Mouse (Mus musculus) heart, adult 11 months (tissue): Measurements from ENCODE around the gene Lrr1.
A peak's percentile ranks its signal among the peaks of the same experiment; 100 is the strongest.

Experiments
- DNase-seq: peaks from one replicate; pipeline ENCODE4 v3.0.0; 2022

Gene Lrr1

DNA sequence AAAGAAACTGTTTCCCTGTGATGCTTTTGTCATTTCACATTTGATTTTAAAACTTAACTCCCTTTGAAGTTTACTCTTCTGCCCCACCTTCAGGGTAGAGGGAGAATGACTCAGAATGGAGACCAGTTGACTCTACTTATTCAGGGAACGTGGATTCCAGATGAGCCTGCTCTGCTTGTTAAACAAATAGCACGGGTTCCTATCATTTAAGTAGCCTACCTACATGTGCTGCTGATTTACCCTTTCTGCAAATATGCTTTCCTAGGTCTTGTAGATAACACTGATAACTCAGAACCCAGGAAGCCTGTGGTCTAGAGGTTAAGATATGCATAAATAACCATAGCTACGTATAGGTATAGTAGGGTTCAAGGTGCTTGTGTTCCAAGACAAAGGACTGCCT lies 3.7 kb upstream of the Lrr1 start:
- no peak for DNase-seq

DNA sequence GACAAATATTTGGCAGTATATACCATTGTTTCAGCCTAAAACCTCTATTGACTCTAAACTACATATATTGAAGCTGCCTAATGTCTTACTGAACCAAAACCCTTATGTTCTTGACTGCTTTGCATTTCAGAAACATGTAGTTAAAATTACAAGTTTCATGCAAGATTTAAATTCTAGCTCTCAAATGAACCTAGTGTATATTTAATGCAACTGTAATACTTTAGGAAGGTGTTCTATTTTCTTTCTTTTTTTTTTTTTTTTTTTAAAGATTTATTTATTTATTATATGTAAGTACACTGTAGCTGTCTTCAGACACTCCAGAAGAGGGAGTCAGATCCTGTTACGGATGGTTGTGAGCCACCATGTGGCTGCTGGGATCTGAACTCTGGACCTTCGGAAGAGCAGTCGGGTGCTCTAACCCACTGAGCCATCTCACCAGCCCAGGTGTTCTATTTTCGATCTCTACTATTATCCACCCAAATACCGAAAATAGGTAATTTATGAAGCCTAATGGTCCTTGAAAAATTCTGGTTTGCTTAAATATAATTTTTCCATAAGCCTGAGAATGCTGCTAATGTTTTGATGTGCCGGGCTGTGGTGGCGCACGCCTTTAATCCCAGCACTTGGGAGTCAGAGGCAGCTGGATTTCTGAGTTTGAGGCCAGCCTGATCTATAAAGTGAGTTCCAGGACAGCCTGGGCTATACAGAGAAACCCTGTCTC lies 1.6 kb upstream of the Lrr1 start:
- peak; percentile 53 for DNase-seq

DNA sequence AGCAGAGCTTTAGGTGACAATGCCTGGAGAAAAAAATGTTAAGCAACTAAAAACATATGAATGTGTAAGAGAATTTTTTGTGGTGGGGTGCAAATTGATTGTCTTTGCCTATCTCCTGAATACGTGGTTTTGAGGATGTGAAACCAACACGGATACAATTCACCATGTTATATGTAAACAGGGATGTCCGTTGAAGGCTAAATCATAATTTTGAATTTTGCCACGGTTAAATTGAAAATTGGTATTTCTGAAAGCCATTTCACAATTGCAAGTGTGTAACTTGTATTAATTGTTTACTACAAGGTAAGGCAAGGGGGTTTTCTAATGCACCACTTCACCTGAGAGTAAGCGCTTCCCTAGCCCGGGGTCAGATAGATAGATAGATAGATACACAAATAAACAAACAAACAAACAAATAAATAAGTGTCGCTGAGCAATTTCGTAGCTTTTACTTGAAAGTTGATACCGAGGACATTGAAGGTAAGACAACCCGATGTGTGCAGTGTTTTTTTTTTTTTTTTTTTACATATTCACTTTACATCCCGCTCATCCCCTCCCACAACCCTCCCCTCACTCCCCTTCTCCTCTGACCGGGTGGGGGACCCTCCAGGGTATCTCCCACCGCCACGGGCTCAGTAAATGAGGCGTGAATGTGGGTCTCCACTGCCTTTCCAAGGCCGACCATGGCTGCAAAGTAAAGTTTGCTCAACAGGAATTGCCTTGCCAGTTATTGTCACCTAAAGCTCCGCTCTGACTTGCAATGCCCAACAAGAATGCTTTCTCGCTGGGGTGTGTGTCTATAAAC lies 756 bp upstream of the Lrr1 start:
- DNase-seq = peak; percentile 5

DNA sequence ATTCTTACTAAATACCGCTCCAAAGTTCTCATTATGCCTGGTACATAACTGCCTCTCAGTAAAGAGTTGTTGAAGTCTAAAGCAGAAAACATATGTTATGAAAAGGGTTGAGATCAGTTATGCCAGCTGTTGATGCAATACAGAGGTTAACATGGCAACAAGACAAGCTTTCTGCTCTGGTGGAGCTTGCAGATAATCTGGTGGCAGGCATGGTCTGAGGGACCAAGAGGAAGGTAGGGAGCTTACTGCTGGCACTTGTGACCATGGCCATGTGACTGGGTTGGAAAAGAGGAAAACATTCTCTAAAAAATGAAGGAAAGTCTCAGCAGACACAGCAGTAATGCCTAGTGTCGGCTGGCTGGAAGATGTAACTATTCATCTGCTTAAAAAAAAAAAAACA lies 2.7 kb downstream of the Lrr1 start:
- DNase-seq = no peak

DNA sequence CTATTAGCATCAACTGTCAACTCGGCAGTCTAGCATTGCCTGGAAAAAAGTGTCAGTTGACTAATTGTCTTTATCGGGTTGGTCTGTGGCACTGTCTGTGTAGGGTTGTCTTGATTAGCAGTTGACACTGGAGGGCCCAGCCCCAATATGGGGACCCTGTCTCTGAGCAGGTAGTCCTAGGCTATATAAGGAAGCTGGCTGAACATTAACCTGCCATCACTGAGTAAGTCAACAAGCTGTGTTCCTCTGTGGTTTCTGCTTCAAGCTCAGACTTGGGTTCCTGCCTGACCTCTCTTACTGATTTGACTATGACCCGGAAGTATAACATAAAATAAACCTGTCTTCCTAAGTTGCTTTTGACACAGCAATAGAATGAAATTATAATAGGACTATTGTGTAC lies 7.4 kb downstream of the Lrr1 start:
- no peak for DNase-seq

DNA sequence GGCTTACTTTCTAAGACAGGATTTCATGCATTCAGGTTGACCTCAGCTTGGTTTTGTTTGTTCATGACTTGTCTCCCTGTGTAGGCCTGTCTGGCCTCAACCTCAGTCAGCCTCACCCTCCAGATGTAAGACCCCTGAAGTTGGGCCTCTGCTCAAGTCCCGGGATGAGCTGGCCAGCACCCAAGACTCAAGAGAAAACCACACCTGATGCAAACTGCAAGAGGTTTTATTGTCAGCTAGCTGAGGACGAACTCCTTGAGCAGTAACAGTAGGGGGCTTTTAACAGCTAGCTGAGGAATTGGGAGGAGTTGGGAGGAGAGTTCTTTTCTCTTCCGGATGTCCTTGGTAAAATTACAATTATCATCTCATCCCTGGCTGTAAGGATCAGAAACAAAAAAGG lies 8.9 kb downstream of the Lrr1 start:
- peak; percentile 81 for DNase-seq

DNA sequence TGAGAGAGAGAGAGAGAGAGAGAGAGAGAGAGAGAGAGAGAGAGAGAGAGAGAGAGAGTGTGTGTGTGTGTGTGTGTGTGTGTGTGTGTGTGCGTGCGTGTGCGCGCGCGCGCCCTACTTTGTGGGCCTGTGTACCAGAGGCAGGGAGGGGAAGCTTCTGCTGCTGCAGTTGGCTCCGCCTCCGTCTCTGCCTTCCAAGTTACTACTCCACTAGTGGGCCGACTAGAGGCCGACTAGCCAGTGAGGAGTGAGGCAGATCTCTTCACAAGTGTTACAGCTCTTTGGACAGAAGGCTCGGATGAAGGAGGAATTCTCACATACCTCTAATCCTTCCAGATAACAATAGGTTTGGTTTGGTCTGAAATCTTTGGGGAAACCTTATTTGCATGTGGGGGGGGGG lies 10.8 kb downstream of the Lrr1 start:
- no peak for DNase-seq

DNA sequence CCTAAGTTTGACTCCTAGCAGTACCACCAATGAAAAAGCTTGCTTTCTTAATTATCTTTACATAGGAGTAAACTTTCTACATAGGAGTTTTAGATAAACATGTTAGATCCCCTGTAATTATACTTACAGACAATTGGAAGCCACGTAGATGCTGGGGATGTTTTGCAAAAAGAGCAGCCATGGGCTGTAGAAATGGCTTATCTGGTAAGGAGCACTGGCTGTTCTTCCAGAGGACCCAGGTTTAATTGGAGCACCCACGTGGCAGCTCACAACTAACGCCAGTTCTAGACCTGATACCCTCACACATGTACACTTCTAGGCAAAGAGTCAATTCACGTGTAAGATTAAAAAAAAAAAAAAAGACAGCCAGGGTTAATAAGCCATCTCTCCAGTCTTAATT lies 13.2 kb downstream of the Lrr1 start:
- peak; percentile 82 for DNase-seq

DNA sequence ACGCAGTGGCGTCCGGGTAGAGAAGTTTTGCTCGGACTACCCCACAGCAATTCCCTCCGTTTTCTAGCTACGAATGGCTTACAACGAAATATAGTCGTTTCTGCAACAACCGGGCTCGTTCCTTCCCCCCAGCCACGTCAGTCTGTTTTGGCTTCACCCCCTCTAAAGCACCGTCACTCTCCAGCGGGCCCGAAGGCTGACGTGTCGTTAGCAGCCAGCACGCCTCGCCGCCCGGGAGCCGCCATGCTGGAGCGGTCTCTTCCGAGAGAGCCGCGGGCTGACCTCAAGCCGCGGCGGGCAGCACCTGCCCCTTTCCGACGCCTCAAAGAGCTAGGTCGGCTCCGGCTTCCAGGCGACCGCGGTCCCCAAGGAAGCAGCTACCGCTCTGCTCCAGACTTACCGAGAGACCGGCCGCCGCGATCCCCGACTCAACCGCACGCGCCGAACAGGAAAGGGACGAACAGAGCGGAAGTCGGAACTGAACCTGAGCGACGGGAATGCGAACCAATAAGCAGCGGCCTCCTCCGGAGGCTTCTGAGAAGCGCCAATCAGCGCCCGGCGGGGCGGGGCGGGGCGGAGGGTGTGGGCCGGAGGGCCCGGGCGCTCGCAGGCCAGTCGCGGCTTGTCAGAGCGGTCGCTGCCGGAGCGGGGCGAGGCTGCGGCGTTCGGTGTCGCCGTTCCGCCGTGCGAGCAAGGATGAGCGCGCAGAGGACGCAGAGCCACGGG lies 15.1 kb downstream of the Lrr1 start, which contains the start of the genes Rpl36al and Mgat2:
Gene Rpl36al, minus strand, starts transcription at position 501 of the 726 bp plus-strand sequence.
Gene Mgat2, plus strand, starts transcription at position 575 of the 726 bp plus-strand sequence.
- DNase-seq = peak; percentile 100

DNA sequence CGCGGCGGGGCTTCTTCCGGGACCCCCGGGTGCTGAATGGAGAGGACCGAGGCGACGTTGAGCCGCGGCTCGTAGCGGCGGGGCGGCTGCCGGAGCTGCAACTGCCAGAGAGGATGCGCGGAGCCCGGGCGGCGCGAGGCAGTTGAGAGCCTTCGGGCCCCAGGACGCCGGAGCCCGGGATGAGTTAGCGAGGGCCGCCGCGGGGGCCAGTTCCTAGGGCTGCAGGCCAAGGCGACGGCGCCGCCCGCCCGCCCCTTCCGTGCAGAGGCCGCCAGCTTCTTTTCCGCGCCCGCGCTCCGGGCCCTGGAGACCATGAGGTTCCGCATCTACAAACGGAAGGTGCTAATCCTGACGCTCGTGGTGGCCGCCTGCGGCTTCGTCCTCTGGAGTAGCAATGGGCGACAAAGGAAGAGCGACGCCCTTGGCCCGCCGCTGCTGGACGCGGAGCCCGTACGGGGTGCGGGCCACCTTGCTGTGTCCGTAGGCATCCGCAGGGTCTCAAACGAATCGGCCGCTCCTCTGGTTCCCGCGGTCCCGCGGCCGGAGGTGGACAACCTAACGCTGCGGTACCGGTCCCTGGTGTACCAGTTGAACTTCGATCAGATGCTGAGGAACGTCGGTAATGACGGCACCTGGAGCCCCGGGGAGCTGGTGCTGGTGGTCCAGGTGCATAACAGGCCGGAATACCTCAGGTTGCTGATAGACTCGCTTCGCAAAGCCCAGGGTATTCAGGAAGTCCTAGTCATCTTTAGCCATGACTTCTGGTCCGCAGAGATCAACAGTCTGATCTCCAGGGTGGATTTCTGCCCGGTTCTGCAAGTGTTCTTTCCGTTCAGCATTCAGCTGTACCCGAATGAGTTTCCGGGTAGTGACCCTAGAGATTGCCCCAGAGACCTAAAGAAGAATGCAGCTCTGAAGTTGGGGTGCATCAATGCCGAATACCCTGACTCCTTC lies 16.0 kb downstream of the Lrr1 start:
- peak; percentile 97 for DNase-seq

DNA sequence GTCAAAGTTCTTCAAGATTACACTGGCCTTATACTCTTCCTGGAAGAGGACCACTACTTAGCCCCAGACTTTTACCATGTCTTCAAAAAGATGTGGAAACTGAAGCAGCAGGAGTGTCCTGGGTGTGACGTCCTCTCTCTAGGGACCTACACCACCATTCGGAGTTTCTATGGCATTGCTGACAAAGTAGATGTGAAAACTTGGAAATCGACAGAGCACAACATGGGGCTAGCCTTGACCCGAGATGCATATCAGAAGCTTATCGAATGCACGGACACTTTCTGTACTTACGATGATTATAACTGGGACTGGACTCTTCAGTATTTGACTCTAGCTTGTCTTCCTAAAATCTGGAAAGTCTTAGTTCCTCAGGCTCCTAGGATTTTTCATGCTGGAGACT lies 16.8 kb downstream of the Lrr1 start:
- peak; percentile 88 for DNase-seq

DNA sequence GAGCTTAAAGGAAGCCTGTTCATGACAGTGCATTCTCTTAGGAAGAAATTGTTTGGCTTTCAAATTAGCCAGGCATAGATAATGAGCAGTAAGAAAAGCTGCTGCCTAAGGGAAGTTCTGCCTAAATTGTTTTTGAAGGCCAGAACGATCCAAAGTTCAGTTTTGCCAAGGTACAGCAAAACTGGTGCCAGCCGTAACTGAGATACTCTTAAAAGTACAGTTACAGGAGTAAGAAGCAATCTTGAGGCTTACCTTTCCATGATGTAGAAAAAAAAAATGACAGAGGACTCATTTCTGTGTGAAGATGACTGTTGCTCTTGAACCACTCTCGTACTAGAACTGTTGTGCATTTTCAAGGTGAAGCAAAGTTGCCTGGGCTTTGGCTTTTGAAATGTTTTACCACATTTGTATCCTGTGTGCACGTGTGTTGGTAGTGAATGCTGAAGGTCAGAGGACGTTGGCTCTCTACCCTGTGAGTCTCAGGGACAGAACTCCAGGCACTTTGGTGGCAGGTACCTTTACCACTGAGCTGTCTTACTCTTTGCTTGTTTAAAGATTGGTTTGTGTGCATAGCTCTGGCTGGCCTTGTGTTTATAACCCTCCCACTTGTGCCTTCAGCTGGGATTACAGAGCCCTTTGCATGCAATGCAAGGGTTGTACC lies 18.3 kb downstream of the Lrr1 start:
- DNase-seq = no peak

DNA sequence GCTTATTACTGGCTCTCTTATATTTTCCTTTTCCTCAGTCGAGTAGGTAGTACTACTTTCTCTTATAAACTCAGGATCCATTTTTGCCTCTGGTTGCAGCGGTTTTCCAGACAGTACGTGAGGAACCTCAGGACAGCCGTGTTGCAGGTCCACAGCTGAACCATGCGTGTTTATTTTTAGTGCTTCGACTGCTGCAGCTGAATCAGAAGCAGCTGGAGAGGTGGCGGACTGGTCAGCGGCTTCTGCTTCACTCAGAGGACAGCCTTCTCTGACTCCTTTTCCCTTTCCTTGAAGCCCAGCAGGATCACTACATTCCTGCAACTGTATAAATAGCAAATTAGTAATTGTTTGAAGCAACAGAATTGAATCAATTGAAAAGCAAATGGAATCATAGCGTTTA lies 21.5 kb downstream of the Lrr1 start:
- DNase-seq = peak; percentile 78

DNA sequence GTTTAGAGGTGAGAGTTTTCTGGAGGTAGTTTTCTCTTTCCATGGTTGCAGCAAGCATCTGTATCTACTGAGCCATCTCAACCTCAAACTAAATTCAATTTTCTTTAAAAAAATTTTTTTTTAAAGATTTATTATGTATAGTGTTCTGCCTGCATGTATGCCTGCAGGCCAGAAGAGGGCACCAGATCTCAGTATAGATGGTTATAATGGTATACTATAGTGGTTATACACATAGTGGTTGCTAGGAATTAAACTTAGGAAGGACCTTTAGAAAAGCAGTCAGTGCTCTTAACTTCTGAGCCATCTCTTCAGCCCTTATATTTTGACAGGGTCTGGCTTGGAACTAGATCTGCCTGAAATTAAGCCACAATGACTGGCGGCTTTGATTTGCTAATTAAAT lies 21.9 kb downstream of the Lrr1 start:
- peak; percentile 52 for DNase-seq

DNA sequence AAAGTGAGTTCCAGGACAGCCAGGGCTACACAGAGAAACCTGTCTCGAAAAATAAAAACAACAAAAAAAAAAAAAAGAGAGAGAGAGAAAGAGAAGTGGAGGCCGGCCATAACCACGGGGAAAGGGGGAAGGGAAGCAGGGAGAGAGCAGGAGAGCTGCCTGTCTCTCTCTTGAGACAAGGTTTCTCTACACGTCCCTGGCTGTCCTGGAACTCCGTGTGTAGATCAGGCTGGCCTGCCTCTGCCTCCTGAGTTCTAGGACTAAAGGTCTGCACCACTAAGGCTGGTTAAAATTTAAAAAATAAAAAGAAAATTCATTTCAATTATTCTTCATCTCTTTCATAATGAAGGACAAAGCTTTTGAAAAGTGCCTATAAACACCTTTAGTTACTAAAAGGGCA lies 22.8 kb downstream of the Lrr1 start:
- DNase-seq = peak; percentile 73

DNA sequence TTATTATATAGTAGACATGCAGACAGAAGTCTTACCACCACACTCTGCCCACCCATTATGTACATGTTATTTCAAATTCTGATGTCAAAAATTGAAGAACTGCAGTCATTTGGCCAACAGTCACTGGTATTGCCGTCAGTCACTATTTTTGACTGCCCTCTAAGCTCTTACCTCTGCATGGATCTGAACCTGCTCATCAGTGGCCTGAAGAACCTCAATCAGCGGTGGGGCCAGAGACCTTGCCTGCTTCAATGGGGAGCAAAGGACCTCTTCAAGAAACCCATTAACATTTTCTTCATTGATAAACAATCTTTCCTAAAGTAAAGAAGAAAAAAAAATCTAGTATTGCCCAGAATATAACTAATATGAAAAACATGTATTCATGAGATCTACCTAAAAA lies 24.0 kb downstream of the Lrr1 start:
- peak; percentile 52 for DNase-seq

DNA sequence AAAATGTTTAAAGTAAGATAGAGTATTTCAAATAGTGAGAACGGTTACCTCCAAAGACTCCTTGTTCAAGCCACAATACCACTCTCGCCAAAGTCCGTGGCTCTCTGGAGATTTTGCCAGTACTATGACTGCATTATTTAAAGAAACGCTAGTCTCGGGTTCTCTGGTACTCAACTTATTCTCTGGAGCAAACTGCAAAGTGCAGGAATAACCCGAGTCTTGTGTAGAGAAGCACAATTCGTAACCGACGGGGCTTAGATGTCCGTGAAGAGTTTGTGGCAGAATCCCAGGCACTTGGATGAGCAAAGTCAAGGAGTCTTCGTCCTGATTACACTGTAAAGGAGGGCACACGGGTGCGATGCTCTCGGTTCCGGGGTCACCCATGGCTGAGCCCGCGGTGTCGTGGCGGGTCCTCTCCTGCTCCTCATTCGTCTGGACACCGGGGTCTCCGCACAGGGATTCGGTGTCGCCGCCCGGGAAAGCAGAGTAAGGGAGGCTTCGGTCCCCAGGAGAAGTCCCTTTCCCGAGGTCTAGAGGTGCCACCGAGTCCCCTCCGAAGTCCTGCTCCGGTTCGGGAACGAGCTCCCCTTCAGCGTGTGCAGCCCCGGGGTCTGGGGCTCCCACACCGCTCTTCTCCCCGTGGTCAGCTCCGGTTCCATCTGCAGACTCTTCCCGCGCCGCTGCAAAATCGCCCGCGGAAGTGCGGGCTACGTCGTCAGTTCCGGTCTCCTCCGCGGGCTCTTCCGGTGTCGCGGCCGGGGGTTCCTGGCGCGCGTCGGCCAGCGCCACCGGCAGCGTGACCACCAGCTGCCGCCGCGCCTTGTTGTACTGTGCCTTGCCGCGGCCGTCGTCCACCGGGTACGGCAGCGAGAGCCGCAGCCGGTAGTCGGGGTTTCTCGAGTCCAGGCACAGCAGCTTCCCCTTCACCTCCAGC lies 28.1 kb downstream of the Lrr1 start, which contains the start of gene Gm49383:
Gene Gm49383, minus strand, starts transcription at position 661 of the 934 bp plus-strand sequence.
- DNase-seq = peak; percentile 97

DNA sequence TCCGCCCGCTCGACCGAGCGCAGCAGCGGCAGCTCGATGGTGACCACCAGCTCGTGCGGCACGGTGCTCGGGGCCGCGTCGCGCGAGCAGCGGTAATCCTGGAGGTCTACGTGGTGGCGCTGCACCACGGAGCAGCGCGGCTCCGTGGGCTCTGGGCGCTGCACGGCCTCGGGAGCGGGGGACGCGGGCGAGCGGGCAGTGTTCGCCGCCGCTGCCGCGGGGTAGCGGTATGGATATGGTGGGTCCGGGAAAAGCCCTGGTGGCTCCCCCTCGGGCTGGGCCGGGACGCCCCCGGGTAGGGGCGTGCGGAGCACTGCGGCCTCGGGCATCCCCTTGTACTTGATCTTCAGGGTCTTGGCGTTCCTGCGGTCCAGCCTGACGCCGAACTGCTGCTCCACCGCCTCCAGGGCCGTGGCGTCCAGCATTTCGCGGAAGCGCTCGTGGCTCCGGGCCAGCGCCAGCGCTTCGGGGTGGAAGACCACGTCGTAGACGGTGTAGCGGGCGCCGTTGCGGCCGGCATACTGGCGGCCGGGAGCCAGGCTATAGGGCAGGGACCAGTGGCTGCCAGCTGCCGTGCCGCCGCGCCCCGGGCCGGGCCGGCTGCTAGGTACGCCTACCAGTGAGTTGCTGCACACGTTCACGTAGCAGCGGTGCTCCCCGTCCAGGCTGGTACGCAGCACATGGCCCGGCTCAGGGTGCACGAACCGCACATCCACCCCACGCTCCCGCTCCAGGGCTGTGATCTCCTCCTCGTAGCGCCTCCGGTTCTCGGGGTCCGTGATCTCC lies 29.0 kb downstream of the Lrr1 start:
- peak; percentile 93 for DNase-seq

DNA sequence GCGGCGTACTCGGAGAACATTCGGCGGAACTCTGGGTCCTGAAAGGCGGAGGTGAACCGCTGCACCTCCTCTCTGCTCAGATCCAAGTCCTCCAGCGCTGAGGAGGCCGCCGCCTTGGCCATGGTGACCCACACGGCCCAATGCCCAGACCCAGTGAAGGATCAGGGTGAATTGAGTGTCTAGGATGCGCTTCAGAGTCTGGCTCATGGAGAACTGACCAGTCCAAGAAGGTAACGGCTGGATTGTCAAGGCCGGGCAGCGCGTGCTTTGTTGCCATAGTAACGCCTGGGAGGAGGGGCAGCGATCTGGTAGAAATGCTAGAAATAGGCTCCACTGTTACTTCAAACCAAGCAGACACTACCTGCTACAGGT lies 29.5 kb downstream of the Lrr1 start, which contains the start of gene Dnaaf2:
Gene Dnaaf2, minus strand, starts transcription at position 266 of the 372 bp plus-strand sequence.
- DNase-seq = peak; percentile 96

DNA sequence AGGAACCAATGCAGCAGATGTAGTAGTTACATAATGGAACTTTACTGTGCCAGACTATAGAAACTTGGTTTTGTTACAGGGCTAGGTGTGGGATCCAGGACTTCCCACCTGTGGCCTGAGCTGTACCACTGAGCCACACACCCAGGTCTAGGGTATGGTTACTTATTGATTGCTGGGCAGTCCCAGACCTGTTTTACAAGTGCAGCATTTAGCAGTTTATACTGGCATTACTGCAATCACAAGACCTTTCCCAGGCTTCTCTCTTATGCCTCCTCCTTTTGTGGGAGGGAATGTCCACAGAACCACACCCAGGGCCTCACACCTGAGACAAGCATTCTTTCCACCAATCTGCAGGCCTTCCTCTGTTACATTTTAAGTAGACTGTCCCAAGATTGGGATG lies 30.4 kb downstream of the Lrr1 start:
- peak; percentile 51 for DNase-seq
